Mouse (Mus musculus) bone marrow, adult 2 months (tissue): ENCODE results near the gene Ubl3.

Experiments
- CTCF ChIP-seq: fragments of 200-500 bp; IDR thresholded peaks from 2 replicates; pipeline ENCODE4 v1.5.1; 2011; ENCODE audit warnings: low read length, control low read depth; ENCODE audit not compliant: control insufficient read depth, insufficient read depth
- POLR2A ChIP-seq: fragments of 200-500 bp; IDR thresholded peaks from 2 replicates; pipeline ENCODE4 v1.6.1; 2011; ENCODE audit warnings: low read depth, mild to moderate bottlenecking, control low read depth, low read length, borderline replicate concordance; ENCODE audit not compliant: control insufficient read depth

DNA sequence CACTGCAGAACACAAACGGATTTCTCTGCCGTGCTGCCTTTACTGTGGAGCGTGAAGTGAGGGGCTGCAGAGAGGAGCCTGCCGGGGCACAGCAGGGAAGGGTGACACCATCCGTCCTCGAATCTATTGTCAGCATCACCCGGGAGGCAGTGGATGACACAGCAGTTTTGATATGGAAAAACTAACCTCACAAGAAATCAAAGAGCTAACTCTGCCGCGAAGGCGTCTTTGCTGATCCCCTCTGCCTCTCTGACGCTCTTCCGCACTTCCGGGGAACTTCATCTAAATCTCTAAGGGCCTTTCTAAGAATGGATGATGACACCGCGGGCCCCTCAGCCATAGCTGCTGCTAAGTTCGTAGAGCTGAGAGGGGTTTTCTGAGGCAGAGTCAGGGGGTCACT is 2.1 kb upstream of the Ubl3 start:
- TF ChIP-seq POLR2A (no peak), CTCF (no peak)
